Mouse (Mus musculus) lung, postnatal 0 days (tissue): ENCODE results near the gene Lrig2.

Source experiments
- CTCF ChIP-seq: IDR thresholded peaks from 2 replicates; pipeline ENCODE4 v1.5.1; 2016; ENCODE audit warnings: antibody characterized with exemption, mild to moderate bottlenecking
- EP300 ChIP-seq: IDR thresholded peaks from 2 replicates; pipeline ENCODE4 v1.6.1; 2016; ENCODE audit warnings: antibody characterized with exemption, mild to moderate bottlenecking, control low read depth

GRCm38 (mm10) chr3:104526115-104526882, 14.6 kb upstream of the Lrig2 start:
- TF ChIP-seq CTCF: no peak
- TF ChIP-seq EP300: peak; percentile 82
